Mouse (Mus musculus) neural tube, embryonic 11.5 days (tissue): ENCODE measurements at regions not wholly inside any gene's neighbourhood (a gene's known extent, or its start where the extent isn't known, plus 50 kb on each side); places are given as distances from the start of the nearest gene placed in this dataset.

Experiments used
- ATAC-seq: fragments of 200-750 bp; cut with Nextera tagmentation; 2 replicates; pipeline ENCODE4 v1.8.0; 2017; ENCODE audit warnings: moderate number of reproducible peaks, mild to moderate bottlenecking, moderate TSS enrichment, moderate library complexity; ENCODE audit not compliant: insufficient read depth, low FRiP score, low TSS enrichment
- DNase-seq: peaks from one replicate; pipeline ENCODE4 v3.0.0-alpha.2; 2015; ENCODE audit warnings: low spot score
- H3K27ac ChIP-seq: fragments of 300-500 bp; sonication (generic); 2 replicates; pipeline ENCODE4 v1.5.1; 2014; ENCODE audit warnings: low read depth, mild to moderate bottlenecking, low read length
- H3K27me3 ChIP-seq: fragments of 300-500 bp; sonication (generic); 2 replicates; pipeline ENCODE4 v1.6.1; 2014; ENCODE audit warnings: mild to moderate bottlenecking, low read length, mixed read lengths; ENCODE audit not compliant: control insufficient read depth, insufficient read depth
- H3K36me3 ChIP-seq: fragments of 300-500 bp; sonication (generic); 2 replicates; pipeline ENCODE4 v1.6.1; 2014; ENCODE audit warnings: mild to moderate bottlenecking, low read length, moderate library complexity, mixed read lengths; ENCODE audit not compliant: control insufficient read depth, insufficient read depth
- H3K4me1 ChIP-seq: fragments of 300-500 bp; sonication (generic); 2 replicates; pipeline ENCODE4 v1.6.1; 2014; ENCODE audit warnings: low read length, mixed read lengths; ENCODE audit not compliant: control insufficient read depth, insufficient read depth
- H3K4me2 ChIP-seq: fragments of 300-500 bp; sonication (generic); 2 replicates; pipeline ENCODE4 v1.6.1; 2014; ENCODE audit warnings: low read depth, mild to moderate bottlenecking, moderate library complexity
- H3K4me3 ChIP-seq: fragments of 300-500 bp; sonication (generic); 2 replicates; pipeline ENCODE4 v1.5.1; 2014; ENCODE audit warnings: low read depth, low read length
- H3K9ac ChIP-seq: fragments of 300-500 bp; sonication (generic); 2 replicates; pipeline ENCODE4 v1.6.1; 2014; ENCODE audit warnings: mild to moderate bottlenecking, low read length
- H3K9me3 ChIP-seq: fragments of 300-500 bp; sonication (generic); 2 replicates; pipeline ENCODE4 v1.6.1; 2016; ENCODE audit warnings: low read length; ENCODE audit not compliant: control insufficient read depth
- WGBS: fragments of 180-500 bp; shearing (Covaris S2); extraction: QIAGEN DNeasy Blood & Tissue Kit; methylation state at CpG from one replicate; pipeline ENCODE4 v1.1.7; 2014; 5-methylcytosine and 5-hydroxymethylcytosine counted together

GRCm38 (mm10) chr7:136169261-136169660 lies 453.1 kb upstream of the Mki67 start:
- WGBS: 62% methylated on average over 4 of the region's 4 CpGs
- Histone ChIP-seq H3K4me3 (no peak overlapping the region), H3K27me3 (no peaks in the 10 kb centered on the region), H3K9me3 (no peaks in the 10 kb centered on the region), H3K27ac (no peak overlapping the region), H3K4me2 (no peak overlapping the region), H3K4me1 (no peaks in the 10 kb centered on the region), H3K36me3 (no peaks in the 10 kb centered on the region), H3K9ac (no peak overlapping the region)
- DNase-seq: no peak
- no peak for ATAC-seq

GRCm38 (mm10) chr7:136176373-136176772 lies 460.2 kb upstream of the Mki67 start:
- Histone ChIP-seq H3K27ac (no peak overlapping the region), H3K9me3 (no peaks in the 10 kb centered on the region), H3K4me2 (no peak overlapping the region), H3K27me3 (no peaks in the 10 kb centered on the region), H3K4me3 (no peak overlapping the region), H3K36me3 (no peaks in the 10 kb centered on the region), H3K9ac (no peak overlapping the region), H3K4me1 (no peaks in the 10 kb centered on the region)
- DNase-seq (no peak), ATAC-seq (no peak)

- no peaks in the 10 kb centered on the region for H3K27me3 ChIP-seq
- WGBS: 62% methylated on average over 6 of the region's 6 CpGs
- no peak for ATAC-seq
- H3K9me3 ChIP-seq: no peaks in the 10 kb centered on the region
- no peak overlapping the region for H3K4me3 ChIP-seq
- H3K36me3 ChIP-seq: no peaks in the 10 kb centered on the region
- no peaks in the 10 kb centered on the region for H3K4me1 ChIP-seq
- no peak overlapping the region for H3K9ac ChIP-seq
- H3K27ac ChIP-seq: no peak overlapping the region
- DNase-seq: no peak
- no peak overlapping the region for H3K4me2 ChIP-seq
Observed at GRCm38 (mm10) chr7:136180996-136181395, 464.8 kb upstream of the Mki67 start.

DNA sequence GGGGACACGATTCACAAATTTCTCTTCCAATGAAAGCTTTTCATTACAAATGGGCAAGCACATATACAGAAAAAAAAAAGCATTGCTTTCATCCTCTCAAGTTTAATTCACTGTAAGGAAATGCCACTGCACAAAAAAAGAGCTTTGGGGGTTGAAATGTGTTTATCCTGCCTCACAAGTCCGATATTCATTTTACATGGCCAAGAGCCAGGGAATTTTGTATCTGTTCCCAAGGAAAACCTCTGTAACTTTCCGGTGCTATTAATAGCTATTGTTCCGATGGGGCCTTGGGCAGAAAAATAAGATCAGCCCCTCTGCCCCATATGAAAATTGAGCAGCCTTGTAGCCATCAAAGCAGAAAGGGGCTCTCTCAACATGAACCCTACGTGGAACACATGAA lies 465.9 kb upstream of the Mki67 start:
- Histone ChIP-seq H3K4me2 (no peak overlapping the region), H3K9me3 (no peaks in the 10 kb centered on the region), H3K36me3 (no peaks in the 10 kb centered on the region), H3K4me3 (no peak overlapping the region), H3K4me1 (no peaks in the 10 kb centered on the region), H3K27me3 (no peaks in the 10 kb centered on the region), H3K27ac (no peak overlapping the region), H3K9ac (no peak overlapping the region)
- DNase-seq (no peak), ATAC-seq (no peak)
- 87% methylated on average over 5 of the region's 5 CpGs for WGBS

- ATAC-seq: no peak
- H3K36me3 ChIP-seq: no peaks in the 10 kb centered on the region
- H3K4me3 ChIP-seq: no peak overlapping the region
- DNase-seq: no peak
- no peaks in the 10 kb centered on the region for H3K9me3 ChIP-seq
- H3K27me3 ChIP-seq: no peaks in the 10 kb centered on the region
- H3K27ac ChIP-seq: no peak overlapping the region
- no peak overlapping the region for H3K9ac ChIP-seq
- no peaks in the 10 kb centered on the region for H3K4me1 ChIP-seq
- no peak overlapping the region for H3K4me2 ChIP-seq
- WGBS: 70% methylated on average over 17 of the region's 17 CpGs
Observed at GRCm38 (mm10) chr7:136196424-136197160, 480.4 kb upstream of the Mki67 start.

- 68% methylated on average over 12 of the region's 12 CpGs for WGBS
Observed at GRCm38 (mm10) chr7:136208879-136209278, 492.7 kb upstream of the Mki67 start.

GRCm38 (mm10) chr7:136209299-136210171 lies 493.4 kb upstream of the Mki67 start:
- no peaks in the 10 kb centered on the region for H3K27me3 ChIP-seq
- H3K4me3 ChIP-seq: no peak overlapping the region
- peak; percentile 73 for ATAC-seq

More at GRCm38 (mm10) chr7:136208879-136209278, 492.7 kb upstream of the Mki67 start:
- Histone ChIP-seq H3K4me3 (no peak overlapping the region), H3K27ac (no peak overlapping the region), H3K9me3 (no peaks in the 10 kb centered on the region), H3K4me2 (no peak overlapping the region), H3K4me1 (peaks cover 10% of the 10 kb centered on the region), H3K27me3 (no peaks in the 10 kb centered on the region), H3K9ac (no peak overlapping the region), H3K36me3 (no peaks in the 10 kb centered on the region)
- no peak for DNase-seq
- no peak for ATAC-seq

DNA sequence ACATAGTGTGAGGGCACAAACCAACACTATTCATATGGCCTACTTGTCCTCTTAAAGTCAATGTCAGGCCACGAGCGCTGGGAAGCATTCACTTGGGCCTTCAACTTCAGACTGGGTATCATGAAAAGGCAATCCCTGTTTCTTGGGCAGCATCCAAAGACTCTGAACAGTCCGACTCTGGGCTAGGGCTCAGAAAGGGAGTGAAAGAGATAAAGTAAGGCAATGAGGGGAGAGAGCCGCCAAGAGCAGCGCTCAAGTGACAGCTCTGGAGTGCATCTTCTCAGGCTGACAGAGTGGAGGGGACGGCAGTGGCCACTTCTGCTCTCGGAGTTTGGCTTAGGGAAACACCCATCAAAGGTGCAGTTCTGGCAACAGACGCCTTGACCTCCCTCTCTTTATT lies 496.3 kb upstream of the Mki67 start:
- no peaks in the 10 kb centered on the region for H3K36me3 ChIP-seq
- H3K27ac ChIP-seq: 0 out of 2 replicates have a peak overlapping the region, but pooled peaks have one; percentile 23
- no peak overlapping the region for H3K9ac ChIP-seq
- H3K27me3 ChIP-seq: no peaks in the 10 kb centered on the region
- no peak overlapping the region for H3K4me3 ChIP-seq
- no peak overlapping the region for H3K4me2 ChIP-seq
- H3K9me3 ChIP-seq: no peaks in the 10 kb centered on the region
- peaks cover 10% of the 10 kb centered on the region for H3K4me1 ChIP-seq
- 60% methylated on average over 8 of the region's 8 CpGs for WGBS
- ATAC-seq: no peak
- no peak for DNase-seq

More at GRCm38 (mm10) chr7:136209299-136210171, 493.4 kb upstream of the Mki67 start:
- H3K4me2 ChIP-seq: peak overlapping the region; percentile 33
- peak; percentile 29 for DNase-seq
- H3K27ac ChIP-seq: peak overlapping the region; percentile 40; the same call in 1 of the 2 replicates
- H3K4me1 ChIP-seq: peaks cover 10% of the 10 kb centered on the region
- H3K9me3 ChIP-seq: no peaks in the 10 kb centered on the region
- 24% methylated on average over 31 of the region's 31 CpGs for WGBS
- no peaks in the 10 kb centered on the region for H3K36me3 ChIP-seq
- H3K9ac ChIP-seq: peak overlapping the region; percentile 53; the same call in 1 of the 2 replicates
